7 mouse cellular contexts compared by ENCODE assay signal in genomic region chr10:75798176-75798696, GRCm38 (mm10). TPM values are rescaled to one million over a fixed set of nuclear protein-coding genes. Genes with fewer than 3 reads are reported as not detected.
A peak's percentile ranks its signal among the peaks of the same experiment; 100 is the strongest.
DNase-seq lines count a peak whose midpoint lies in the region; ATAC-seq lines count a peak whose summit lies in the region.

Gene Gstt1 (minus strand): TSS chr10:75798584.

- peak; percentile 36 for DNase-seq in ZHBTc4 (ENCODE audit: low read depth, low spot score)
- peak; percentile 65 for DNase-seq in forebrain, embryonic 14.5 days (ENCODE audit: low spot score)
- peak; percentile 62 for DNase-seq in heart, postnatal 4 days
- peak in 1 of 2 experiments; percentile 23 for DNase-seq in layer of hippocampus, adult 18-20 months (ENCODE audit: low spot score in 2 of 2)
- peak; percentile 69 for DNase-seq in lung, postnatal 14 days
- DNase-seq in right cerebral cortex, postnatal 4 days: peak; percentile 34

- H3K36me3 ChIP-seq in forebrain, embryonic 14.5 days (ENCODE audit: control insufficient read depth, insufficient read depth, low read length): no peaks in the 10 kb centered on the region

- peak; percentile 54 for ATAC-seq in cerebellum, adult (ENCODE audit: insufficient number of reproducible peaks, low FRiP score, low TSS enrichment)
- ATAC-seq in forebrain, embryonic 14.5 days: peak; percentile 66

- WGBS in forebrain, embryonic 14.5 days: 1% methylated on average over 18 of the region's 18 CpGs

- no peaks in the 10 kb centered on the region for H3K9me3 ChIP-seq in forebrain, embryonic 14.5 days (replicated peaks; ENCODE audit: control insufficient read depth, low read length)

- no peaks in the 10 kb centered on the region; the same call in 1 of the 2 replicates for H3K27me3 ChIP-seq in forebrain, embryonic 14.5 days (replicated peaks; ENCODE audit: control insufficient read depth, insufficient read depth, low read length)

- H3K9ac ChIP-seq in forebrain, embryonic 14.5 days (ENCODE audit: low read length): peak within 1 kb of the TSS; percentile 58

- H3K27ac ChIP-seq in forebrain, embryonic 14.5 days (ENCODE audit: low read depth, low read length): no peak within 1 kb of the TSS

- peak within 1 kb of the TSS; percentile 39 for H3K4me3 ChIP-seq in forebrain, embryonic 14.5 days (ENCODE audit: low read depth, low read length)

- H3K4me1 ChIP-seq in forebrain, embryonic 14.5 days (ENCODE audit: control insufficient read depth, insufficient read depth, low read length): peaks cover 3% of the 10 kb centered on the region; the same call in 1 of the 2 replicates

- H3K4me2 ChIP-seq in forebrain, embryonic 14.5 days (ENCODE audit: low read length): peak within 1 kb of the TSS; percentile 80

RNA-seq across cellular contexts. Expression of gene Gstt1, which starts in this region (rescaled TPM):
- 11.5 and 13.0 TPM in 2 replicates for polyA plus RNA-seq in forebrain, embryonic 14.5 days (2014; fragmentation: Nextera tagmentation; extraction: Ambion mirVana)
- total RNA-seq in heart, postnatal 4 days (2021): 1 to 10 TPM; 3.5 to 4.4 TPM
- total RNA-seq in layer of hippocampus, adult 18-20 months (2021): 10 to 100 TPM; 10.2 to 10.3 TPM
